Mouse (Mus musculus): Measurements from ENCODE around the gene Usp30.

GRCm38 (mm10) chr5:114126499-114127244 lies 61.4 kb downstream of the Usp30 start:
- TF ChIP-seq CTCF (conservative IDR thresholded peaks at IDR 0.05; ENCODE audit: low read length) (no peak), NANOG (IDR thresholded peaks at IDR 0.05; ENCODE audit: borderline replicate concordance, low read length) (no peak), POU5F1 (IDR thresholded peaks at IDR 0.05; ENCODE audit: borderline replicate concordance, low read length) (no peak)
